Mouse (Mus musculus) retina, embryonic 14.5 days (tissue): ENCODE results near the gene Vmn1r169.
"Not testable (repeated sequence)": the region's sequence is repeated elsewhere in the genome, so short reads cannot be mapped to it uniquely, and the experiment has no call there.

Source experiments
- DNase-seq: peaks from one replicate; pipeline ENCODE4 v3.0.0-alpha.2; 2015; ENCODE audit warnings: low spot score

Gene Vmn1r169

GRCm38 (mm10) chr7:23575226-23575625, at the start of gene Vmn1r169:
Vmn1r169 (plus strand) TSS chr7:23575526.
- DNase-seq: not testable (repeated sequence)

- not testable (repeated sequence) for DNase-seq
These were observed 35.9 kb upstream of the Vmn1r169 start, which contains the start of gene Vmn1r168 for GRCm38 (mm10) chr7:23539432-23539831. Vmn1r168 (plus strand) TSS chr7:23539732.

- not testable (repeated sequence) for DNase-seq
These were observed 30.5 kb downstream of the Vmn1r169 start, which contains the start of gene Vmn1r170 for GRCm38 (mm10) chr7:23605875-23606274. Vmn1r170 (plus strand) TSS chr7:23606175.
